Mouse (Mus musculus): ENCODE data around the gene Cdc25b.

The Cdc25b gene

DNA sequence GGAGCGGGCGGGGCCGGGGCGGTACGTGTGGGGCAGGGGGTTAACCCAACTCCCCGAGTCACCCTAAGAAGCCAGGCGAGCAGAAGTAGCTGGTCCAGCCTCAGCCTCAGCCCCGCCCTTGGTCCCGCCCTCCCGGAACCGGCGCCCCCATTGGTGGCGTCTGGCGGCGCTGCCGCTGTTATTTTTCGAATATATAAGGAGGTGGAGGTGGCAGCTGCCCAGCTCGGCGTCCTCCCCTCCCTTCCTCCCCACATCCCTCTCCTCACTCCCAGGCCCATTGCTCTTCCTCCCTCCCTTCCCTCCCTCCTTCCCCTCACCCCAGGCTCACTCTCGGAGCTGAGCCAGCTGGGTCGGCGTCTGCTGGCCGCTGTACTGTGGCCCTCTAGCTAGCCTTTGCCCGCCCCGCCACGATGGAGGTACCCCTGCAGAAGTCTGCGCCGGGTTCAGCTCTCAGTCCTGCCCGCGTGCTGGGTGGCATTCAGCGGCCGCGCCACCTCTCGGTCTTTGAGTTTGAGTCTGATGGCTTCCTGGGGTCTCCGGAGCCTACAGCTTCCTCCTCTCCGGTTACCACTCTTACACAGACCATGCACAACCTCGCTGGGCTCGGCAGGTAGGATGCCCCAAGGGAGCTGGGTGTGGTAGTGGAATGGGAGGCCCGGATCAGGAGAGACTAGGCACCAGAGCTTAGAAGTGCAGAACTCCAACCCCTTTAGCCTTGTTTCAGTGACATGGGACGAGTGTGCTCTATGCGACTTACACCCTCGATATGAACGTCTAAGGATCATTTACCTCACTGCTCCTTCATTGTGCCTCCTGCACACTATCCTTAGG lies at the start of gene Cdc25b, which contains the start of gene Spef1:
Cdc25b (plus strand) TSS at position 179 of the 831 bp plus-strand sequence.
Spef1 (minus strand) TSS at position 512 of the 831 bp plus-strand sequence.
- DNase-seq (ENCODE audit: low read depth, low spot score) = peak; percentile 61

DNA sequence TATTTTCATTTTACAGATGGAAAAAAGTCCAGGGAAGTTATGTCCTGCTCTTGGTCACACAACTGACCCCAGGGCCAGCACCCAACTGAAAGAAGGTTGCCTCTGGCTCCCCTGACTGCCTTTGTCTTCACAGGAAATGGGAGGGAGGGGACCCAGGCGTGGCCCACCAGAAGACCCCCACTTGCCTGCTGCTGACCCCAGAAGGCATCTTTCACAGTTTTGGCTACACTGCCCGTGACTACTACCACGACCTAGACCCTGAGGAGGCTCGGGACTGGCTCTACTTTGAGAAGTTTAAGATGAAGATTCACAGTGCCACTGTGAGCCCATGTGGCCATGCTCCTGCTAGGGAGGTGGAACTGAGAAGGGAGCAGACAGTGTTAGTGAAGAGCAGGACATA lies 48.5 kb upstream of the Cdc25b start:
- no peak for DNase-seq (ENCODE audit: low read depth, low spot score)

DNA sequence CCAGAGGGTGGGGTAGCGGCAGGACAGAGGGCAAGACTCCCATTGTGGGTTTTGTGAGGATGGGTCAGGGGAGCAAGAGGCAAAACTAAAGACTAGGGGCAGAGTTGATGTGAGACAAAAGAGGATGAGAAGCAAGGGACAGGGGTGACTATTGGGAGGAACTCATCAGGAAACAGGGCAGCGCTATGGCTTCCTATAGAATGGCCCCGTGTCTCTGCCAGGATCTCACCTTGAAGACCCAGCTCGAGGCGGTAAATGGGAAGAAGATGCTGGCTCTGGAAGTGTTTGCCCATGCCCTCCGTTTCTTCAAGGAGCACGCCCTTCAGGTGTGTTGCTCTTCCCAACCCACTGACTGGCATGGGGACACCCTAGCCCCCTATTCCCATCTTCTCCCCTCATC lies 48.0 kb upstream of the Cdc25b start:
- no peak for DNase-seq (ENCODE audit: low read depth, low spot score)

DNA sequence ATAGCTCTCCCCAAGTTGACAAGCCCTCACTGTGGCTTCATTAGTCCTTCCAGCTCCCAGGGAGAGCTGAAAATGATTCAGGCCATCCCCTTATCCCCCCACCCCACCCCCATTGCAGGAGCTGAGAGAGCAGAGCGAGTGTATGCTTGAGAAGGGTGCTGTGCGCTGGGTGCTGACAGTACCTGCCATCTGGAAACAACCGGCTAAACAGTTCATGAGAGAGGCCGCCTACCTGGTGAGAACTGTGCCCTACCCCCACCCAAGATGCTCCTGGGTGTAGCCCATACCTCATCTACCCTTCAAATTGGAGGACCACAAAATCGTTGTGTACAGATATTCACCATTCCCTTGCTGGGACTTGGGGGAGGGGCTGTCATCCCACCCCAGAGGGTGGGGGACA lies 47.5 kb upstream of the Cdc25b start:
- no peak for DNase-seq (ENCODE audit: low read depth, low spot score)

DNA sequence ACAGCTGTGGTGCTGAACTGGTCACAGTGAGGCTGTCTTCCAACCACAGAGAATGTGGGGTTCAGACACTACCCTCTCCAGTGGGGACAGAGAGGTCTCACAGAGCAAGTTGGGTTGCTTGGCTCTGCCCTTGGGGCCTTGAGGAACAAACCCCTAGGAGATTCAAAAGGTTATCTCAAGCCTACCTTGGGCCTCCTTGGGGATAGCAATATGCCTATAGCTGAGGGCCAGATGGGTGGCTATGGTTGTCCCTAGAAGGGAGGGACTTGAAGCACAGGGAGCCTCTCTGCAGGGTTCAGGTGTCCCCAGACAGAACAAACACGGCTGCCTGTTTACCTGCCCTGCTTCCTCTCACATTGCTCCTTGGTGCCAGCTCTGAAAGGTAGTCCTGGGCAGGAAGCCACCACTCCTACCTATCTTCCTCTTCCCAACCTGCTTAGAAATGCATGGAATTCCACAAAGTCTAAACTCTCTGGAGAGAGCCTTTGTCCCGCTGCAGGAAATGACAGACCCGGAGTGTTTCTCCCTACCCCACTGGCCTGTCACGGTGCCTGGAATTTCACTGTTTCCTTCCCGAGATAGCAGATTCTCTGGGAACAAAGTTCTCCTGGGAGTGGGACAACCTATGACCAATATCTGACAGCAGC lies 46.7 kb upstream of the Cdc25b start:
- no peak for DNase-seq (ENCODE audit: low read depth, low spot score)

DNA sequence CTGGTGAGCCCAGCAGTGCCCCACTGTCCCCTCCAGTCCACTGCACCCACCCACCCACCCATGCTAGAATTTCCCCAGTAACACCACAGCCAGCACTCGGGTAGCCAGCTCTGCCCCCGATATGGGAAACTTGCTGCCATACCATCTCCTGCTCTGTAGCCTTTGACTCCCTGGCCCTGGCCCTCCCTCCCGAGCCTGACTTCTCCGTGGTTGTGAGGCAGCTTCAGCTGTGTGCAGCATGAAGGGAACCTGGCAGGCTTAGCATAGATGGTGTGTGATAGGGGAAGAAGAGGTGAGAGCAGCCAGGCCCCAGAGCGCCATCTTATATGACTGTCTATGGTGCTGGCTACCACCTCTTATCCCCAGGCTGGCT lies 46.2 kb upstream of the Cdc25b start:
- no peak for DNase-seq (ENCODE audit: low read depth, low spot score)

DNA sequence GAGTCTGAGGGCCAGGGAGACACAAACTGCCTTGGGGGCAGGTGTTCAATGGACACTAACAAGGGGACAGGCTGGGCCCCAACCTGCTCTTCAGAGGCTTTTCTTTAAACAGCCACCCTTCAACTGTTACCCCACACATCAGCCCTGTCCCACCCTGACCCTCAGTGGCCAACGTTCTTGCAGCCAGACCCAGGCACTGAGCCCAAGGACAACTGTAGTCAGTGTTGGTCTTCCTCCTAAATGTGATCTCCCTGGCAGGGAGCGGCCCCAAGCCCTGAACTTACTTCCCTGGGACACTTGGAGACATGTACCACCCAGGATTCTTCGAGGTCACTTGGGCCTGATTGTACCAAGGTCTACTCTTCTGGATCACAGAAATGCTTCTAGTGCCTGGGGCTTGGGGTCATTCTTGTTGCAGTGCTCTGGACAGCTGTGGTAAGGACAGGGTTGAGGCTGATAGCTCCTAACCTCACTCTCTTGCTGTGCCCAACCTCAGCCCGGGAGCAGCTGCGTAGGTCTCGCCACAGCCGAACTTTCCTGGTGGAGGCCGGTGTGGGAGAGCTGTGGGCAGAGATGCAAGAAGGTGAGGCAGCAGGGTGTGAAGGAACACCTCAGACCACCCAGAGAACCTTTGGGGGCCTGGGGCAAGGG lies 45.3 kb upstream of the Cdc25b start:
- DNase-seq (ENCODE audit: low read depth, low spot score) = no peak

DNA sequence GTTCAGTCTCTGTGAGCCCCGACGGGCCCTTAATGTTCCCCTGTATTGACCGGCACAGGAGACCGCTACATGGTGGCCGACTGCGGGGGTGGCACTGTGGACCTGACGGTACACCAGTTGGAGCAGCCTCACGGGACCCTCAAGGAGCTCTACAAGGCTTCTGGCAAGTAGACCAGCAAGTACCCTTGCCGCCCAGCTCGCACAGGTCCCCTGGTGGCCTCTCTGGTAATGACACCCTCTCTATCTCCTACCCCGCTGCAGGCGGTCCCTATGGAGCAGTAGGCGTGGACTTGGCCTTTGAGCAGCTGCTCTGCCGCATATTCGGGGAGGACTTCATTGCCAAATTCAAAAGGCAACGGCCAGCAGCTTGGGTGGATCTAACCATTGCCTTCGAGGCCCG lies 44.2 kb upstream of the Cdc25b start:
- no peak for DNase-seq (ENCODE audit: low read depth, low spot score)

DNA sequence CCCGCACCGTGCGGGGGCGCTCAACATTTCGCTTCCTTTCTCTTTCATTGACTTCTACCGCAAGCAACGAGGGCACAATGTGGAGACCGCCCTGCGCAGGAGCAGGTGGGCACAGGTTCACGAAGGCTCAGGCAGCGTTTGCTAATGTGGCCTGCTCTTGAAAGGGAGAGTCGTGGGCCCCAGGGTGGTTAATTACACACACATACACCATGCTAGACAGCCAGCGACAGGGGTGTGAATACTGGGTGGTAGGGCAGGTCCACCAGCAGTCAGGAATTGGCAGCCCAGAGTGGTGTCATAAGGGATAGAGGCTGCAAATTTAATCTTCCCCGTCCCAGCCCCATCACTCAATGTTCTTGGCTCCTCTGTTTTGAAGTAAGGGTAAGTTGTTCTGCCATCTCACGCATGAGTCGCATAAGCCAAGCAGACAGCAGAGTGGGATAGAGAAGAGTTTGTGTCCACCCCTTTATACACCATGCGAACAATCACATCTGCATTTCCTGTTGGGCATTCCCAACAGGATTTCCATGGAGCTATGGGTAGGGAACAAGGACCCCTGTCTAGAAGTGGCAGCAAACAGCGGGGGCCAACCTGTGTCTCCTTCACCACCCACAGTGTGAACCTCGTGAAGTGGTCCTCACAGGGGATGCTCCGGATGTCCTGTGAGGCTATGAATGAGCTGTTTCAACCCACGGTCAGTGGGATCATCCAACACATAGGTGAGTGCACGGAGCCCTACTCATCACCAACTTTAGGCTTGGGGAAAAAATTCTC lies 43.6 kb upstream of the Cdc25b start:
- DNase-seq (ENCODE audit: low read depth, low spot score) = no peak

DNA sequence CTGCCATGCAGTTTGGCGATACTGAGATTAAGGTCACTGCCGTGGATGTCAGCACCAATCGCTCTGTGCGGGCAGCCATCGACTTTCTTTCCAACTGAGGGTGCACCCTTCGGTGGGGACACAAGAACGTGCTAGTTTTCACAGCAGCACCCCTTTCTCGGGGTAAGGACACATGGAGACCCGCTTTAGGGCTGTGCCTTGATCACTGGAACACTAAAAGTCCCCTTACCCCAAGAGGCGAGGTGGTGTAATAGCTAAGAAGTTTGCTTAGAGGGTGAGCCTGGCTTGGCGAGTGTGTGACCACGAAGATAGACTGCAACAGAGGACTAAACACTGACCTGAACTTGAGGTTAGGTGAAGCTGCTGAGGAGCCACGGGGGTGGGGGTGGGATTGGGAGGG lies 41.6 kb upstream of the Cdc25b start:
- DNase-seq (ENCODE audit: low read depth, low spot score) = no peak

DNA sequence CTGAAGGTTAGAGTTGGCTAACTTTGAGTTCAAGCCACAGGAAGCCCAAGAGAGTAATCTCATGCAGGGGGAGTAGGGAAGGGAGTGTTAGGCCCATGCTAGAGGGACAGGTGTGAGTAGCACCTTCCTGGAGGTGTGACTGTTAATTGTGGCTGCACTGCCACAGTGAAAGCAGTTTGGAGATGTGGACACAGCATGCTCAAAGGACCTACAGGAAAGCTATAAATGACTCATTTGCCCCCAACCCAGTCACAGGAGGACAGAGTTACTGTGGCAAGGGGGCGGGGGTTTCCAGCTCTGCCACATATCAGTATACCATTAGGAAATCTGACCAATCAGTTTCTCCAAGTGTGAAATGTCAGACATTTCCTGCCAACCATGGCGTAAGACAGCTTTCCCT lies 41.2 kb upstream of the Cdc25b start:
- no peak for DNase-seq (ENCODE audit: low read depth, low spot score)

DNA sequence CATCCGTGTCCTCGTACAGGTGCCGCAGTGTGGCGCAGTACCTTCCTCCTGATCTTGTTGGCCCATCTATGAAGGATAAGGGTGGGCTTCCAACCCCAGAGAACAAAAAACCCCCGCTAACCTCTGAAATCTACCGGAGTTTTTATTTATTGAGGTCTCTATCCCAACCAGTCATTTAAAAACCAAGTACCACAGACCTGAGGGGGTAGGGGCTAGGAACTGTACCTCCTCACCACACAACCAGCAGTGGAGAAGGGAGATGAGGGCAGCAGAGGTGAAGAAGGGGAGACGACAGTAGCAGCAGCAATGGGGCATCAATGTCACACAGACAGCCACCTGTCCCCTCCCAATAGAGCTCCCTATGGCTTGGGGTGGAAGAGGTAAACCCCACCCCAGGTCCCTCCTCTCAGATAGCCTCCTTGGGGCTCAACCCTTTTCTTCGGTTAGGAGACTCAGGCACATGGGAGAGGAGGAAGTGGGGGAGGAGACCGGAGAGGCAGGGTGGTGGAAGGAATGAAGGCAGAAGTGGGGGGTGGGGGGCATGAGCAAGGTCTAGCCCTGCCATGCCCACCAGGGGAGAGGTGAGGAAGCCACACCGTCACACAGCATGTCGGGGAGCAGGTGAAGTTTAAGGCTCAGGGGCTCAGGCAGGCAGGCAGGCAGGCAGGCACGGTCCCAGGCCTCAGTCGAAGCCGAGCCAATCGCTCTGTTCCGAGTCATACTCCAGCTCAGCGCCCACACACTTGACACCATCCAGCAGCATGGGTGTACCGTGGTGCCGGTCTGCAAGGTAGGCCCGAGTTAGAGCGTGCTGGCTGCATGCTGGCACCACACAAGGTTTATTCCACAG lies 40.3 kb upstream of the Cdc25b start:
- no peak for DNase-seq (ENCODE audit: low read depth, low spot score)

DNA sequence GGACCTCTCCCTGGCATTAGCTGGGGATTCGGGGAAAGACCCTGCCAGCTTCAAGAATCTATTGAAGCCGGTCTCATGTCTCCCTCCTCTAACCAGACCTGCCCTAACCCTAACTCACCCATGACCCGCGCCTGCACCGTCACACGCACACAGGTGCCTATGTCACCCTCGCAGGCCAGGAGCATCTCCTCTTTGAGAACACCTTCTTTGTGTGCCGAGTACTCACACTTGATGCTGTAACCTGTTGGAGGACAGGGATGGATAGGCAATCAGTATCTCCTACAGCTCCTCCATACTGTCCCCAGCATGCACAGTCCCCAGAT lies 39.7 kb upstream of the Cdc25b start:
- DNase-seq (ENCODE audit: low read depth, low spot score) = no peak

DNA sequence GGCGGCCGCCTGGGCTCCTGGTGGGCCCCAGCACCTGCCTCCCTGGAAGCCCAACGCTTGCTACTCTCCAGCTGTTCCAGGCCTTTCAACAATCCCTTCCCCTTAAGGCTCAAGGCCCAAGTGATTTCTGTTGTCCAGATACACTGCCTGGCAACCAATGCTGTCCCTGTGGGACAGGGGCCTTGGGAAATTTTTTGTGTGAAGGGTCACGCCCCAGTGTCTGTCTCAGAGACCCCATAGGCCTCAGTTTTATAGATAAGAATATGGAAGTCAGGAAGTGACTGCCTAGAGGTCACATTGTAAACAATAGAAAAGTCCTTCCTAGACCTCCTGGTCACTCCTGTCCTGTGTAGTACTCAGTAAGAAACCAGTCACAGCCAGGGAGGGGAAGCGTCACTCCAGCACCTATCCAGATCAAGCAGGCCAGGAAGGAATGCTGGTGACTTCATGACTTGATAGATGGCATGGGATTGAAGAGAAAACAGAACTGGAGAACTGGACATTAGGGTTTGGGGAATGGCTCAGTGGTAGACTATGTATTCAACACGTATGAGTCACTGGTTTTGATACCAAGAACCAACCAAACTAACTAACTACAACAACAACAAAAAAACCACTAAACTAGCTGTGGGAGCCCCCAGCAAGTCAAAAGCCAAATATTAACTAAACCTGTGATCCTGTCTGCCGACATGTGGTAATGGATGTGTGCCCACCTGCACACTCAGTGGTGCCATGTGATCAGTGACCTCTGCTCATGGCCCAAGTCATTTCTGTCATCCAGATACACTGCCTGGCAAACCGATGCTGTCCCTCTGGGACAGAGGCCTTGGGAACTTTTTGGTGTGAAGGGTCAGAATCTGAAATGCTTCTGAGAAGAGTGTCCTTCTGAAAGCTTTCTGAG lies 38.1 kb upstream of the Cdc25b start:
- DNase-seq (ENCODE audit: low read depth, low spot score) = no peak

DNA sequence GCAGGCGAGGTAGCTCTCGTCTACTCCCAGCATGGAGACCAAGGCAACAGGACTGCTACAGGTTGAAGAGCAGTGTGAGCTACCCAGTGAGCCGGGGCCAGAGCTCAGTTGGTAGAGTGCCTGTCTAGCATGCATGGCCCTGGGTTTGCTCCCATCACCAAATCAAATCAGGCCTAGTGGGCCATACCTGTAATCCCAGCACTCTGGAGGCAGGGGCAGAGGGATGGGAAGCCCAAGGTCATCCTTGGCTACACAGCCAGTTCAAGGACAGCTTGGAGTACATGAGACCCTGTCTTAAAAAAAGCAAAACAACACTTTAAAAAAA lies 37.5 kb upstream of the Cdc25b start:
- DNase-seq (ENCODE audit: low read depth, low spot score) = no peak

DNA sequence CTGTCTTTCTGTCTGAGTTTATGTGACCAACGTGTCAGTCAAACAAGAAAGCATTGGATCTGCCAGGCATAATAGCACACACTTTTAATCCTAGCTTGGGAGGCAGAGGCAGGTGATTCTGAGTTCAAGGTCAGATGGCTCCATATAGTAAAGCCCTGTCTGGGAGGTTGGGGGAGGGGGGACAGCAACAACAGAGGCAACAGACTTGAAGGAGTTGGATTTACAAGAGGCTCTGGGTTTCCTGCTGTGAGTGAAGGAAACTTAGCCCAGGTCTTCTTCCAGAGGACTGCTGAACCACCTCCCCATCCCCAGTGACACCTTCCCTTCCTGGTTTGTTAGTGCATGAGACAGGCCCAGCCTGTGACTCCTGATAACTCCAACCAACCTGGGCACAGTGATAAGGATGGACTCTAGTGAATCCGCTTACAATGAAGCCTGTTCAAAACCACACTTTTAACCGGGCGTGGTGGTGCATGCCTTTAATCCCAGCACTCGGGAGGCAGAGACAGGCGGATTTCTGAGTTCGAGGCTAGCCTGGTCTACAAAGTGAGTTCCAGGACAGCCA lies 34.5 kb upstream of the Cdc25b start:
- DNase-seq (ENCODE audit: low read depth, low spot score) = no peak

DNA sequence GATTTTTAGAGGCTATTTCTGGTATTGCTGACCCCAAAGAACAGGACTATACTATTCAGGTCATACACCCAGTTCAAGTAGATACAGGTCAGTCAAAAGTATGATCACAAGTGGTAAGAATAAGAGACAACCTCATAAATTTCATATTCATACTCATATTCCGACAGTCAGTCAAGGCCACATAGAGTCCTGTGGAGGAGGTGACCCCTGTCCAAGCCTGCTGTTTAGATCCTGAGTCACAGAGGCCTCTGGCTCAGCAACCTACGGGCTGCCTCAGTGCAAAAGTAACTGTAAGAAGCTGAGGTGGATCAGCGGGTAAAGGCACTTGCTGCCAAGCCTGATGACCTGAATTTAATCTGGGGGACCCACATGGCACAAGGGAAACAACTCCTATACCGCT lies 32.7 kb upstream of the Cdc25b start:
- DNase-seq (ENCODE audit: low read depth, low spot score) = no peak

DNA sequence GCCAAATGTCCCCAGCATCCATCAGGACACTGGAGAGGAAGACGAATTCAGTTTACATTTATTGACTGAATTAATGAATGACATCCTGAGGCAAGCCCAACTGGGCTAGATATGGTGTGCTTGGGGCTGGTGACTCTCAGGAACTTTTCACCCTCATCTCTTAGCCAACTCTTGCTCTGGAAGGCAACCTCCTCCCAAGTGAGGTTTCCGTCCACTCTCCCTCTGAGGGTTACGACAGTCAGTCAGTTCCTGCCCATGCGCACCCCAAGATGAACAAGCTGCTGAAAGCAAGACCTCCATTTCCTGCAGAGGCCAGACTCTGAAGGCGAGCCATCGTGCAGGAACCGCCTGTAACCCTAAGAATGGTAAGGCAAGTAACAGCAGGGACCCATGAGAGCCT lies 29.8 kb upstream of the Cdc25b start:
- no peak for DNase-seq (ENCODE audit: low read depth, low spot score)

DNA sequence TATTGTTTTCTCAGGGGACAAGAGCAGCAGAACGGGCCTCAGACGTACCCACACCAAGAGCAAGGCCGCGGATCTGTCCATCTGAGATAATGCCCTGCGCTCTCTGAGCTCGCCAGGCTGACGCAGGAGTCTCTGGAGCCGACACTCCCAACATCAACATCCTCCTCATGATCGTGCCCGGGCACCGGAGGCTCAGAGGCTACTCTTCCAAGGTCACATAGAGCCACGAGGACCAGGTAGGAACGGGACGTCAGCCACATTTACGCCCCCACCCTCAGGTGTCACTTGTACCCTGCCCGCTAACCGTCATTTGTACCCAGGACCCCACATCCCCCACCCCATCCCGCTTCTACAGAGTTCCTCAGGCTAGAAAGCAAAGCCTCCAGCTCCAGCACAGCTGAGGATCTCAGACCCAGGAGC lies 27.2 kb upstream of the Cdc25b start:
- no peak for DNase-seq (ENCODE audit: low read depth, low spot score)
